Mouse (Mus musculus): ENCODE results near the gene Sult1a1.

Gene Sult1a1

DNA sequence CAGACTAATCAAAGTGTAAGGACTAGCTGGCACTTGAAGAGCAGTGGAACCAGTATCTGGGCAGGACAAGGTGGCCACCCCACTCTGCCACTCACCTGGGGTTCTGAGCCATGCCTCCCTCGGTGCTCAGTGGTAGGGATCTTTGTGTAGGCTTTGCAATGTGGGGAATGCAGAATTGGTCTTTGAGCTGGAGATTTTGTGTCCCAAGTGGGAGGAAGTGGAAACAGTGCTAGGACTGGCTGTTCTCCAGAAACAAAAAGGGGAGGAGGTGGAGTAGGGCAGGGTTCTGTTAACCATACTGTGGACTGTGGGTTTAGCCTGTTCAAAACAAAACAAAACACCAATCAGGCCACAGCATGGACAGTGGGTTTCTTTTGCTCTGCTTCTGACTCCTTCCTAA lies at the start of gene Sult1a1:
Gene Sult1a1, minus strand, starts transcription at position 226 of the 400 bp plus-strand sequence.
- DNase-seq (ENCODE audit: extremely low read depth, low read depth) = no peak

DNA sequence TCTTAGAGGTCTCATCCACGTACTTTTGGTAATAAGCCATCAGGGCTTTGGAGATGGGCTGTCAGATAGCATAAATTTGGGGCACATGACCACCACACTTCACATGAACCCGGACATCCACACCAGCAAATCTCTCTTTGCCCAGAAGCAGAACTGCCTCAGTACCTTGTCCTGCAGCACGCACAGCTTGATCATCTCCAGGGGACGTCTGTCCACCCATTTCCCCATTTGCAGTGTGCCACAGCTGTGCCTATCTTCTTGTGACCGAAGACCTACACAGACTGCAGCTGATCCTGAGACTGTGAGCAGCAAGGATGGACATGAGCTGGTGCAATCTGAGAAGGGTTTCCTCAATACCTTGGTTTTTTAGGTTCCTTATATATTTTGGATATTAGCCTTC lies 49.4 kb upstream of the Sult1a1 start:
- DNase-seq (ENCODE audit: extremely low read depth, low read depth) = no peak

- DNase-seq (ENCODE audit: extremely low read depth, low read depth) = no peak
These were observed 48.8 kb upstream of the Sult1a1 start for GRCm38 (mm10) chr7:126725077-126725476.

DNA sequence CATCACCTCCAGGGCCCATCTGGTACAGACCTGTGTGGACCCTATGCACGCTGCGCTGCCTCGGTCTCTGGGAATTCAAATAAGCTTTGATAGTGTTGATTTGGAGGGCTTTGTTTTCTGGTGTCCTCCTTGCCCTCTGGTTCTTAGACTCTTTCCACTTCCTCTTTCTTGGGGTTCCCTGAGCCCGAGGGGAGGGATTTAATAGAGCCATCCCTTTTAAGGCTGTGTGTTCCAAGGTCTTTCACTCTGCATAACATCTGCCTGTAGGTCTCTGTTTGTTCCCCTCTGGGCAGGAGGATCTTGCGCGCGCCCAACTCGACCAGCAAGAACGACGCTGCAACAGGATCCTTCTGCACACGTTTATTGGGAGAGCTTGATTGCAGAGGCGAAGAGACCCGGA lies 45.4 kb upstream of the Sult1a1 start:
- no peak for DNase-seq (ENCODE audit: extremely low read depth, low read depth)

- DNase-seq (ENCODE audit: extremely low read depth, low read depth) = no peak
These were observed 42.6 kb upstream of the Sult1a1 start for GRCm38 (mm10) chr7:126718787-126719337.

DNA sequence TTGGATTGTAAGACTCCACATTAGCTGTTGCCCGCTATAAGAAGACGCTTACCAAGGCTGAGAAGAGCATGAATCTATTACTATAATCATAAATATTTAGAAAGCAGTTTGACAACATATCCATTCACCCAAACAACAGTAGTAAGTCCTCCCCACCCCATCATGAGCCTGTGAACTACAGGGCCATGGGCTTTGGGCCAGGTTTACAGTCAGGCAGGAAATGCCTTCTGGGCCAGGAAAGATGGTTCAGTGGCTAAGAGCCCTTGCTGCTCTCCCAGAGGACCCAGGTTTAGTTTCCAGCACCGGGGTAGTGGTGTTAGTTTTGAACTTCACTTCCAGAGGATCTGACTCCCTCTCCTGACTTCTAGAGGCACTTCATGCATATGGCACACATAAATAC lies 41.3 kb upstream of the Sult1a1 start:
- no peak for DNase-seq (ENCODE audit: extremely low read depth, low read depth)

GRCm38 (mm10) chr7:126715679-126716078 lies 39.4 kb upstream of the Sult1a1 start:
- no peak for DNase-seq (ENCODE audit: extremely low read depth, low read depth)

- DNase-seq (ENCODE audit: extremely low read depth, low read depth) = no peak
These were observed 35.7 kb upstream of the Sult1a1 start for GRCm38 (mm10) chr7:126711910-126712309.

DNA sequence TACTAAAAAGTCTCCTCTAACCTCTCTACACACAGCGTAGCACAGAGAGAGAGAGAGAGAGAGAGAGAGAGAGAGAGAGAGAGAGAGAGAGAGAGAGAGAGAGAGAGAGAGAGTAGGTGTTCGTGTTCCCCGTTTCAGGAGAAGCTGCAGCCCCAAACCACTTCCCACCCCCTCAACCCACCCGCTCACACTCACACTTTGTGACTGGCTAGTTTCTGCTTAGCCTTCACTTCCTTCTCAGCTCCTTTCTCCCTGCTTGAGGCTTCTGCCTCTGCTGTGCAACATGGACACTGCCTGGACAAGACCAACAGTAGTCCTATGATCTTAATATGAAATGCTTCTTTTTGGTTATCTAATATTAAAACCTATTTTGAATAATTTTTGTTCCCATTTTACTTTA lies 34.0 kb upstream of the Sult1a1 start:
- no peak for DNase-seq (ENCODE audit: extremely low read depth, low read depth)

DNA sequence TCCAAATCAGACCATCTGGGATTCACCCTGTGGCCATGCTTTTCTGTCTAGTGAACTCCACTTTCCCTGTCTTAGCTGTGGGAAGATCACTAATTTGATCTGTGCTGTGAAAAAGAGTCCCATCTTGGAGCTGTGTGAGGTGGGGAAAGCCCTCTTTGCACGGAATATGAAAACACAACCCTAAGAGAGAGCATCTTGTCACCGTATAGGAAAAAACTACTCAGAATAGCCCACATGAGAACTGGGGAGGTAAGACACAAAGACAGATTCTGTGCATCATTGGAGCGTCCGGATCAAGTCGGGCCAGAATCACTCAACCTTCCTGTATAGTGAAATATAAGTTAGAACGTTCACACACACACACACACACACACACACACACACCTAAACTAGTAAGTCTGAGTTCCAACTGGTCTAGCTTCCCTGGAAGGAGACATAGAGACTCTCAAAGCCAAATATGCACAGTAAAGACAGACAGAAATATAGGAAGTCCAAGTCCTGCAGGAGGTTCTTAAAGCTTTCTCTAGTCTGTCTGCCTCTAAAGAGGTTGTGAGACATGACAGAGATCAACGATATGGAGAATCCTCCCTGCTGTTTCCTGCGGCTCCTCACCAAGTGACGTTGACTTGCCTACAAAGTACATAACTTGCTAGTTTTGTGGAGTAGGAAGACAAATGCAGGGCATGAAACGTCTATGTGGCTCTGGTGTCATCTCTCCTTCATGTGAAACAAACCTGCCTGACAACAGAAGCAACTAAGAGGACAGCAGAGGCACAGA lies 32.1 kb upstream of the Sult1a1 start:
- DNase-seq (ENCODE audit: extremely low read depth, low read depth) = no peak

- DNase-seq (ENCODE audit: extremely low read depth, low read depth) = peak; percentile 84
These were observed 31.4 kb upstream of the Sult1a1 start, which contains the start of gene Coro1a for GRCm38 (mm10) chr7:126707442-126708174. Coro1a (minus strand) TSS chr7:126707787.

- peak; percentile 84 for DNase-seq (ENCODE audit: extremely low read depth, low read depth)
These were observed 28.1 kb upstream of the Sult1a1 start for GRCm38 (mm10) chr7:126704121-126704980.

GRCm38 (mm10) chr7:126703757-126704077 lies 27.5 kb upstream of the Sult1a1 start:
- no peak for DNase-seq (ENCODE audit: extremely low read depth, low read depth)

DNA sequence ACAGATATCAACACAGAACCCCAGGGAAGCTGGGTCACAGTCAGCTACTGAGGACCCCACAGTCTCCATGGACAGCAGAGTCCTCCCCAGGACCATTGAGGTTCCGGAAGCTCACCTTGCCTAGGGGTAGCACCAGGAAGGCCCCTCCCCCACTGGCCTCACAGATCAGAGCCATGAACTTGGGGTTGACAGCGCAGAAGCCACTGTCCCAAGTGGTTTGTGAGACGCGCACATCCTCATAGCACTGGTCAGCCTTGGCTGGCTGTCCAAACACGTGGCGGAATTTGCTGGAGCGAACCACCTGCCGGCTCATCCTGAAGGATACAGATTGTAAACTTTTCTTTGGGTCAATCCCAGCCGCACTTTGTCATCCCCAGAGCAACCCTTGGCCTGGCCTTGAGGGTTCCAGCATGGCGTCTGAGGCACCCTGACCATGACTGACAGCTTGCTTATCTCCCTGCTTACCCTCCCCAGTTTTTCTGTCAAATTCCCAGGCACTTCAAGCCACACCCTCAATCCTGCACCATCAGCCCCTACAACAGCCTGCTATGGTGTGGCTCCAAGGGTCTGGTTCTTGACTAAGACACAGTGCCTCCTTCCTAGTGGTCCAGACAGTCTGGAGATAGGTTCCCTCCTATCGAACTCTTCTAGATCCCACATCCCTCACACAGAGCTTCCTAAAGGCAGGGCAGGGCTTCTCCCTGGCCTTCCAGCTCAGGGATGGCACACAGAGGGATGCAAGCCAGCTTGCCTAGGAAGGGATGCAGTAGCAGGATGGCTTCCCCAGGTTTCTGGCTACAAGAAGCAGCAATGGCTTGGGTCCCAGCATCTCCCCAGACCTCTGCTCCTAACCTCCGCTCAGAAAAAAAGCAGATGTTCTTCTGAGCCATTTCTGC lies 26.9 kb upstream of the Sult1a1 start:
- peak; percentile 50 for DNase-seq (ENCODE audit: extremely low read depth, low read depth)

GRCm38 (mm10) chr7:126702358-126702757 lies 26.1 kb upstream of the Sult1a1 start:
- peak; percentile 92 for DNase-seq (ENCODE audit: extremely low read depth, low read depth)

- DNase-seq (ENCODE audit: extremely low read depth, low read depth) = no peak
These were observed 25.5 kb upstream of the Sult1a1 start for GRCm38 (mm10) chr7:126701559-126702357.

GRCm38 (mm10) chr7:126701070-126701469 lies 24.8 kb upstream of the Sult1a1 start:
- peak; percentile 75 for DNase-seq (ENCODE audit: extremely low read depth, low read depth)

GRCm38 (mm10) chr7:126700063-126701015 lies 24.1 kb upstream of the Sult1a1 start:
- DNase-seq (ENCODE audit: extremely low read depth, low read depth) = no peak

DNA sequence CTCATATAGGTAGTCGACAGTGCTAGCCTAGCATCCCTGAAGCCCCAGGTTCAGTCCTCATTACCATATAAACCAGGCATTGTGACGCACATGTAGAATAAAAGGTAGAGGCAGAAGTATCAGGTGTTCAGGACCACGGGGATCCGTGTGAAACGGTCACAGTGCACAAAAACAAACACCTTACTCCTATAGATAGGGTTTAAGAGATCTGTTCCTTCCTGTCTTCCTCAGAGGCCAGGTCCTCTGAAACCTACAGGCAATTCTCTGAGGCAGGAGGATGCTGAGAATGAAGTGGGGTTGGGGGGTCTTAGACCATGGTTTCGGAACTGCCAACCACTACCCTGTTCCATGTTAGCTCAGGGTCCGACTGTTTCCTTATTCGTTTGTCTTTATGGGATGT lies 21.6 kb upstream of the Sult1a1 start:
- DNase-seq (ENCODE audit: extremely low read depth, low read depth) = no peak

All from MEL-GATA-1-ER (cell line).